Comparison of ENCODE assay signal across 9 mouse cellular contexts in genomic region chr7:144207849-144208248, GRCm38 (mm10).
DNase-seq lines count a peak whose midpoint lies in the region; TF ChIP-seq lines count a peak whose summit lies in the region.
"Had no signal": no experiment of that assay in that cellular context is flagged by ENCODE, and none has a peak within 500 bp of the region (broad histone marks: within the 10 kb centered on the region; RNA-seq: fewer than 3 reads in every experiment).

No protein-coding gene starts in this region.

- no peak for TF ChIP-seq POLR2A in lung, adult 2 months (IDR thresholded peaks at IDR 0.05; ENCODE audit: borderline replicate concordance, extremely low read depth, low read depth, low read length)

- H3K4me3 ChIP-seq in lung, adult 2 months (replicated peaks; ENCODE audit: extremely low read depth, low read depth, low read length), result no peak overlapping the region
- H3K4me3 ChIP-seq: midbrain, embryonic 12.5 days had no signal

- 18% methylated on average over 7 of the region's 7 CpGs for WGBS in lung, adult 2 months

- H3K4me1 ChIP-seq in lung, adult 2 months (ENCODE audit: control insufficient read depth, insufficient read depth, low read length), result no peaks in the 10 kb centered on the region
- H3K4me1 ChIP-seq: midbrain, embryonic 12.5 days had no signal

- DNase-seq in urinary bladder, adult 18-20 months (ENCODE audit: low spot score in 2 of 2), result peak; percentile 16 to 20
- DNase-seq in urinary bladder, postnatal 10 days (ENCODE audit: low spot score), result no peak
- DNase-seq in cerebellum, adult 9-10 months, result peak; percentile 69
- DNase-seq in gastrocnemius, postnatal 10 days, result peak; percentile 68
- peak; percentile 61 for DNase-seq in kidney, postnatal 10 days
- peak; percentile 9 for DNase-seq in lung, adult 2 months
- peak; percentile 74 to 75 for DNase-seq in right cerebral cortex, adult 2 months (ENCODE audit: low spot score in 2 of 2)
- no peak for DNase-seq in c-Kit-positive CD71-positive TER-119-positive erythroid progenitor cells, embryonic 14.5 days (ENCODE audit: low spot score)

- peak; percentile 54 for TF ChIP-seq CTCF in lung, adult 2 months (IDR thresholded peaks at IDR 0.05; ENCODE audit: insufficient read depth, low read length)

Comparison
In these comparisons a context has a peak if more than half of its experiments do, and no peak if none do; other contexts are left out.
1. DNase-seq: peak in urinary bladder, adult 18-20 months (2 of 2), cerebellum, adult 9-10 months (single experiment), gastrocnemius, postnatal 10 days (single experiment), kidney, postnatal 10 days (single experiment), lung, adult 2 months (single experiment) and right cerebral cortex, adult 2 months (2 of 2); none in urinary bladder, postnatal 10 days (single experiment) and c-Kit-positive CD71-positive TER-119-positive erythroid progenitor cells, embryonic 14.5 days (single experiment).